Mouse (Mus musculus) E14TG2a.4 (cell line): ENCODE measurements around the gene 9230113P08Rik.
"Not testable (repeated sequence)": the region's sequence is repeated elsewhere in the genome, so short reads cannot be mapped to it uniquely, and the experiment has no call there.

Experiments used
- H3K27me3 ChIP-seq: 2 replicates; pipeline ENCODE4 v1.6.1; 2014; ENCODE audit warnings: low read length, control low read depth; ENCODE audit not compliant: insufficient read depth
- H3K36me3 ChIP-seq: 2 replicates; pipeline ENCODE4 v1.6.1; 2014; ENCODE audit warnings: low read length, control low read depth; ENCODE audit not compliant: insufficient read depth
- H3K4me1 ChIP-seq: replicated peaks from 2 replicates; pipeline ENCODE4 v1.6.1; 2014; ENCODE audit warnings: low read depth, low read length, control low read depth
- H3K4me3 ChIP-seq: replicated peaks from 2 replicates; pipeline ENCODE4 v1.5.1; 2014; ENCODE audit warnings: mild to moderate bottlenecking, low read length
- H3K9me3 ChIP-seq: 2 replicates; pipeline ENCODE4 v1.6.1; 2014; ENCODE audit warnings: low read length, control low read depth
- CTCF ChIP-seq: conservative IDR thresholded peaks from 2 replicates; pipeline ENCODE4 v1.5.1; 2014; ENCODE audit warnings: low read length
- NANOG ChIP-seq: IDR thresholded peaks from 2 replicates; pipeline ENCODE4 v1.6.1; 2014; ENCODE audit warnings: borderline replicate concordance, low read length, mixed read lengths
- POU5F1 ChIP-seq: IDR thresholded peaks from 2 replicates; pipeline ENCODE4 v1.6.1; 2014; ENCODE audit warnings: low read length, borderline replicate concordance

9230113P08Rik gene

GRCm38 (mm10) chr9:35908123-35908522 lies at the start of gene 9230113P08Rik:
TSS of gene 9230113P08Rik (plus strand) at chr9:35908423.
- H3K36me3 ChIP-seq, H3K27me3 ChIP-seq, H3K4me1 ChIP-seq, H3K4me3 ChIP-seq, H3K9me3 ChIP-seq: not testable (repeated sequence)

GRCm38 (mm10) chr9:35893112-35893511 lies 15.1 kb upstream of the 9230113P08Rik start:
- H3K27me3 ChIP-seq, H3K4me1 ChIP-seq, H3K36me3 ChIP-seq, H3K4me3 ChIP-seq, H3K9me3 ChIP-seq: not testable (repeated sequence)

- no peak overlapping the region for H3K4me3 ChIP-seq
- H3K36me3 ChIP-seq, result no peaks in the 10 kb centered on the region
- peaks cover 12% of the 10 kb centered on the region for H3K9me3 ChIP-seq
- no peaks in the 10 kb centered on the region for H3K4me1 ChIP-seq
- TF ChIP-seq CTCF (no peak), NANOG (no peak), POU5F1 (no peak)
- no peaks in the 10 kb centered on the region for H3K27me3 ChIP-seq
Observed at GRCm38 (mm10) chr9:35904494-35904893, 3.7 kb upstream of the 9230113P08Rik start.

- TF ChIP-seq NANOG (no peak), POU5F1 (no peak)
- H3K36me3 ChIP-seq, result no peaks in the 10 kb centered on the region
- no peaks in the 10 kb centered on the region for H3K27me3 ChIP-seq
- H3K4me1 ChIP-seq, result no peaks in the 10 kb centered on the region
- no peaks in the 10 kb centered on the region for H3K9me3 ChIP-seq
- H3K4me3 ChIP-seq, result no peak overlapping the region
Observed at GRCm38 (mm10) chr9:35930817-35931216, 22.6 kb downstream of the 9230113P08Rik start.
